Mouse (Mus musculus): ENCODE measurements around the gene Gm7945. TPM values are rescaled to one million over a fixed set of nuclear protein-coding genes. Genes with fewer than 3 reads are reported as not detected.
"Not testable (repeated sequence)": the region's sequence is repeated elsewhere in the genome, so short reads cannot be mapped to it uniquely, and the experiment has no call there.

The Gm7945 gene
- 0.18 TPM in 1 of 2 replicates, not detected in the other for polyA plus RNA-seq (2014; fragmentation: Nextera tagmentation; extraction: Ambion mirVana)

DNA sequence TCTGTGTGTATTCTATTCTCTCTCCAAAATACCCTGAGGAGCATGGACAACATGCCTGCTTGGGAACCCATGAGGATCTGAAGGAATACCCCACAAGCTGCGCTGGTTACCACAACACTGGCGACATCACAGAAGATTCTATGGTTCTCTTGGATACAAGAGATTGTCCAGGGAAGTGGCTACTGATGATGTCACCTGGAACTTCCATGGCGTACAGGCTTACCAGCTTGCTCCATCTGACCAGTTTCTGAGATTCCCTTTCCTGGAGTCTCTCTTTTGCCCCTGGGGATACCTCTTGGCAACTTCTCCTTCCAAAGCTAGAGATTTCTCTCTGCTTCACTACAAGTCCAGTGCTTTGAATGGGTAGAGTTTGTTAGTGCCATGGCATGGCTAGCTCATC lies at the start of gene Gm7945:
Gm7945 (minus strand) TSS at position 101 of the 400 bp plus-strand sequence.
- not testable (repeated sequence) for H3K27ac ChIP-seq (ENCODE audit: low read depth, low read length); H3K9me3 ChIP-seq (ENCODE audit: control insufficient read depth, low read length); H3K36me3 ChIP-seq (ENCODE audit: control insufficient read depth, insufficient read depth, low read length); H3K4me1 ChIP-seq (ENCODE audit: control insufficient read depth, insufficient read depth, low read length); H3K27me3 ChIP-seq (ENCODE audit: control insufficient read depth, insufficient read depth, low read length); H3K4me3 ChIP-seq (ENCODE audit: low read depth, low read length); ATAC-seq (ENCODE audit: low read depth); H3K9ac ChIP-seq (replicated peaks; ENCODE audit: low read depth, low read length); H3K4me2 ChIP-seq (ENCODE audit: low read depth, low read length)
- WGBS, result no CpG with 5 or more reads among the region's 3 CpGs

DNA sequence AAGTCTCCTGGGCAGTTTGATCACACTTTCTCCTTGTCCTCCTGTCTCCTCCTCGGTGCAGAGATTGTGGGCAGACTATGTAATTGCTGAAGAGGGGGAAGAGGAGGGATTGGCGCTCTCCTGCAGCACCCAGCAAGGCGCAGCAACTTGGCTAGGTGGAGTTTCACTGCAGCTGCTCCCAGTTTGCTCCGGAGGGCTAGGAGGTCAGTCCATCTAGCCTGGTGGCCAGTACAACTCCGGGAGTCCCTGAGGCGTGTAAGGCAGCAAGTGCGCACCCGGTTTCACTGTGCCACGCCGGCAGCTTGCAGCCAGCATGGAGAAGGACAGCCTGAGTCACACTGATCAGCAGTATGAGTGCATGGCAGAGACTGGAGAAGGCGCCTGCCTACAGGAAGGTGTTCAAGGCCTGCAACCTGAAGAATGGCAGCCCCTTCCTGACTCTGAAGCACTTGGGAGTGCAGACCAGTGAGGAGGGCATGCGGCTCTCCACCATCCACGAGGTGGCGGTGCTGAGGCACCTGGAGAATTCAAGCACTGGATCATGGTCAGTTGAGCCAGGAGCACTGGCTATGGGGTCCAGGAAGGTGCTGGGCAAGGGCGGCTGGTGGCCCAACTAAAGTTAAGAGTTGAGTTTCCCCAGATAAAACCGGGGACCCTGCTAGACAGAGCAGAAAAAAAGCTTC lies 39.4 kb upstream of the Gm7945 start:
- not testable (repeated sequence) for H3K9me3 ChIP-seq (ENCODE audit: control insufficient read depth, low read length); H3K4me1 ChIP-seq (ENCODE audit: control insufficient read depth, insufficient read depth, low read length); H3K4me2 ChIP-seq (ENCODE audit: low read depth, low read length); H3K27me3 ChIP-seq (ENCODE audit: control insufficient read depth, insufficient read depth, low read length); H3K36me3 ChIP-seq (ENCODE audit: control insufficient read depth, insufficient read depth, low read length); H3K4me3 ChIP-seq (ENCODE audit: low read depth, low read length); ATAC-seq (ENCODE audit: low read depth); H3K27ac ChIP-seq (ENCODE audit: low read depth, low read length); H3K9ac ChIP-seq (replicated peaks; ENCODE audit: low read depth, low read length)
- WGBS, result 17% methylated on average over 11 of the region's 16 CpGs

DNA sequence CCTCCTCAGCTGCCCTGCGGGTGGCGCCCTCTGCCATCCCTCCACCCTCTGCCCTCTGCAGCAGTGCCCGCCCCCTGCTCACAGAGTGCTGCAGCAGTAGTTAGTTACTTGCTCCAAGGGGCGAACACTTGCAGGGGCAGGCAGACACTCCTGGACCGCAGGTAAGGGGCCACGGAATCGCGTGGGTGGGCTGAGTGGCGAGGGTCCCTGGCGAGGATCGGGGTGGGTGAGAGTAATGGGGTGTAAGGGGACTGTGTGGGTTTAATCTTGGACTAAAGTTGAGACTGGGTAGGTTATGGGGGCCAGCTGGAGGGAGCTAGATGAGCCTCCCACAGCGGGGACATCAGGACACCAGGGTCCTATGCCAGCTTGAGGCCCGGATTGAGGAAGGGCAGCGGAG lies 38.5 kb upstream of the Gm7945 start:
- H3K4me3 ChIP-seq (ENCODE audit: low read depth, low read length); H3K9me3 ChIP-seq (ENCODE audit: control insufficient read depth, low read length); H3K27ac ChIP-seq (ENCODE audit: low read depth, low read length); H3K4me1 ChIP-seq (ENCODE audit: control insufficient read depth, insufficient read depth, low read length); H3K36me3 ChIP-seq (ENCODE audit: control insufficient read depth, insufficient read depth, low read length); H3K27me3 ChIP-seq (ENCODE audit: control insufficient read depth, insufficient read depth, low read length); H3K9ac ChIP-seq (replicated peaks; ENCODE audit: low read depth, low read length); H3K4me2 ChIP-seq (ENCODE audit: low read depth, low read length); ATAC-seq (ENCODE audit: low read depth): not testable (repeated sequence)
- 10% methylated on average over 14 of the region's 14 CpGs for WGBS

DNA sequence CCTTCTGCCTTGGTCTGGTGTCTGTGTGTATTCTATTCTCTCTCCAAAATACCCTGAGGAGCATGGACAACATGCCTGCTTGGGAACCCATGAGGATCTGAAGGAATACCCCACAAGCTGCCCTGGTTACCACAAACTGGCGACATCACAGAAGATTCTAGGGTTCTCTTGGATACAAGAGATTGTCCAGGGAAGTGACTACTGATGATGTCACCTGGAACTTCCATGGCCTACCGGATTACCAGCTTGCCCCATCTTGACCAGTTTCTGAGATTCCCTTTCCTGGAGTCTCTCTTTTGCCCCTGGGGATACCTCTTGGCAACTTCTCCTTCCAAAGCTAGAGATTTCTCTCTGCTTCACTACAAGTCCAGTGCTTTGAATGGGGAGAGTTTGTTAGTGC lies 22.0 kb upstream of the Gm7945 start, which contains the start of gene Gm6482:
Gm6482 (minus strand) TSS at position 101 of the 400 bp plus-strand sequence.
- H3K9ac ChIP-seq (replicated peaks; ENCODE audit: low read depth, low read length); H3K9me3 ChIP-seq (ENCODE audit: control insufficient read depth, low read length); ATAC-seq (ENCODE audit: low read depth); H3K4me2 ChIP-seq (ENCODE audit: low read depth, low read length); H3K36me3 ChIP-seq (ENCODE audit: control insufficient read depth, insufficient read depth, low read length); H3K27ac ChIP-seq (ENCODE audit: low read depth, low read length); H3K4me3 ChIP-seq (ENCODE audit: low read depth, low read length); H3K27me3 ChIP-seq (ENCODE audit: control insufficient read depth, insufficient read depth, low read length); H3K4me1 ChIP-seq (ENCODE audit: control insufficient read depth, insufficient read depth, low read length): not testable (repeated sequence)
- WGBS, result 100% methylated on average over 1 of the region's 2 CpGs

DNA sequence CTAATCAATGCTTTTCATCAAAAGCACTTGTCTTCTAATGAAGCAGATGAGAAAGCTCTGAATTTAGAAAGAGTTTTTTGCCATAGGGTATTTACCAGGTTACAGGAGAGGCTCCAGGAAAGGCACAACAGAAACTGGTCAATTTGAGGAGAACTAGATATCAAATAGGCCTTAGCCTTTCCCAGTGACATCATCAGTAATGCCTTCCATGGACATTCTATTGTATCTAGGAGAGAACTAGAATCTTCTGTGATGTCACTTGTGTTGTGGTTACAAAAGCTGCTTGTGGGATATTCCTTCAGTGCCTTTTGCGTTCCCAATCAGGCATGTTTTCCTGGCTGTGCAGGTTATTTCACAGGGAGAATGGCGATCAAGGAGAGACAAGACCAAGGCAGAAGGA lies 37.9 kb downstream of the Gm7945 start, which contains the start of gene Gm5798:
Gm5798 (plus strand) TSS at position 301 of the 400 bp plus-strand sequence.
- not testable (repeated sequence) for ATAC-seq (ENCODE audit: low read depth); H3K9me3 ChIP-seq (ENCODE audit: control insufficient read depth, low read length); H3K36me3 ChIP-seq (ENCODE audit: control insufficient read depth, insufficient read depth, low read length); H3K4me2 ChIP-seq (ENCODE audit: low read depth, low read length); H3K4me1 ChIP-seq (ENCODE audit: control insufficient read depth, insufficient read depth, low read length); H3K27ac ChIP-seq (ENCODE audit: low read depth, low read length); H3K27me3 ChIP-seq (ENCODE audit: control insufficient read depth, insufficient read depth, low read length); H3K4me3 ChIP-seq (ENCODE audit: low read depth, low read length); H3K9ac ChIP-seq (replicated peaks; ENCODE audit: low read depth, low read length)
- WGBS, result 63% methylated on average over 2 of the region's 2 CpGs

Other genes starting within 250 kb of the Gm7945 start
- not detected in 2 replicates for gene Mbl1, start 234.9 kb downstream of the Gm7945 start, polyA plus RNA-seq (2014; fragmentation: Nextera tagmentation; extraction: Ambion mirVana)
- gene Sftpd, start 201.2 kb downstream of the Gm7945 start, polyA plus RNA-seq (2014; fragmentation: Nextera tagmentation; extraction: Ambion mirVana), result not detected in 2 replicates
- gene Gm2832, start 107.6 kb downstream of the Gm7945 start, polyA plus RNA-seq (2014; fragmentation: Nextera tagmentation; extraction: Ambion mirVana), result 0.33 and 0.49 TPM in 2 replicates
- gene Gm5798, start 37.8 kb downstream of the Gm7945 start, polyA plus RNA-seq (2014; fragmentation: Nextera tagmentation; extraction: Ambion mirVana), result not detected in 2 replicates
- not detected in 2 replicates for gene Gm6482, start 21.9 kb upstream of the Gm7945 start, polyA plus RNA-seq (2014; fragmentation: Nextera tagmentation; extraction: Ambion mirVana)
- gene Gm7954, start 67.1 kb upstream of the Gm7945 start, polyA plus RNA-seq (2014; fragmentation: Nextera tagmentation; extraction: Ambion mirVana), result not detected in 2 replicates
- gene Gm3486, start 103.1 kb upstream of the Gm7945 start, polyA plus RNA-seq (2014; fragmentation: Nextera tagmentation; extraction: Ambion mirVana), result not detected in 2 replicates
- gene Gm7970, start 169.2 kb upstream of the Gm7945 start, polyA plus RNA-seq (2014; fragmentation: Nextera tagmentation; extraction: Ambion mirVana), result not detected in 2 replicates
- not detected in 2 replicates for gene 1700049E17Rik2, start 186.8 kb upstream of the Gm7945 start, polyA plus RNA-seq (2014; fragmentation: Nextera tagmentation; extraction: Ambion mirVana)
- gene Gm3072, start 238.2 kb upstream of the Gm7945 start, polyA plus RNA-seq (2014; fragmentation: Nextera tagmentation; extraction: Ambion mirVana), result not detected in 2 replicates